Mouse (Mus musculus) cerebellum, adult 18-20 months (tissue): ENCODE measurements around the gene Gria4.
"Not testable (repeated sequence)": the region's sequence is repeated elsewhere in the genome, so short reads cannot be mapped to it uniquely, and the experiment has no call there.

Source experiments
- DNase-seq, 2 experiments: peaks; one replicate each; pipeline ENCODE4 v3.0.0; 2021

Gene Gria4

GRCm38 (mm10) chr9:4555415-4555959 is 240.5 kb downstream of the Gria4 start:
- no peak for DNase-seq

GRCm38 (mm10) chr9:4539218-4539617 is 256.8 kb downstream of the Gria4 start:
- DNase-seq = peak in 1 of 2 experiments; percentile 19

GRCm38 (mm10) chr9:4536514-4537150 is 259.4 kb downstream of the Gria4 start:
- peak; percentile 39 to 45 for DNase-seq

GRCm38 (mm10) chr9:4514563-4514885 is 281.5 kb downstream of the Gria4 start:
- DNase-seq = no peak

- DNase-seq = no peak
Measured at GRCm38 (mm10) chr9:4513796-4514562, 282.1 kb downstream of the Gria4 start.

GRCm38 (mm10) chr9:4506086-4506485 is 289.9 kb downstream of the Gria4 start:
- no peak for DNase-seq

- peak in 1 of 2 experiments; percentile 12 for DNase-seq
Measured at GRCm38 (mm10) chr9:4505087-4505486, 290.9 kb downstream of the Gria4 start.

- no peak for DNase-seq
Measured at GRCm38 (mm10) chr9:4486428-4486827, 309.6 kb downstream of the Gria4 start.

- DNase-seq = no peak
Measured at GRCm38 (mm10) chr9:4484502-4484901, 311.5 kb downstream of the Gria4 start.

- DNase-seq = no peak
Measured at GRCm38 (mm10) chr9:4470791-4471190, 325.2 kb downstream of the Gria4 start.

GRCm38 (mm10) chr9:4459456-4460070 is 336.5 kb downstream of the Gria4 start:
- DNase-seq = no peak

- no peak for DNase-seq
Measured at GRCm38 (mm10) chr9:4458193-4458592, 337.8 kb downstream of the Gria4 start.

GRCm38 (mm10) chr9:4457644-4458043 is 338.4 kb downstream of the Gria4 start:
- DNase-seq = no peak

GRCm38 (mm10) chr9:4442908-4443307 is 353.1 kb downstream of the Gria4 start:
- peak in 1 of 2 experiments; percentile 19 for DNase-seq

- not testable (repeated sequence) for DNase-seq
Measured at GRCm38 (mm10) chr9:4400801-4401200, 395.2 kb downstream of the Gria4 start.

- DNase-seq = no peak
Measured at GRCm38 (mm10) chr9:4376640-4377120, 419.4 kb downstream of the Gria4 start.

GRCm38 (mm10) chr9:4375828-4376639 is 420.0 kb downstream of the Gria4 start, which contains the start of gene Msantd4:
Gene Msantd4 (plus strand): TSS chr9:4376562.
- peak; percentile 93 to 100 for DNase-seq
